ENCODE assay signal across 8 mouse cellular contexts in the genomic region with DNA sequence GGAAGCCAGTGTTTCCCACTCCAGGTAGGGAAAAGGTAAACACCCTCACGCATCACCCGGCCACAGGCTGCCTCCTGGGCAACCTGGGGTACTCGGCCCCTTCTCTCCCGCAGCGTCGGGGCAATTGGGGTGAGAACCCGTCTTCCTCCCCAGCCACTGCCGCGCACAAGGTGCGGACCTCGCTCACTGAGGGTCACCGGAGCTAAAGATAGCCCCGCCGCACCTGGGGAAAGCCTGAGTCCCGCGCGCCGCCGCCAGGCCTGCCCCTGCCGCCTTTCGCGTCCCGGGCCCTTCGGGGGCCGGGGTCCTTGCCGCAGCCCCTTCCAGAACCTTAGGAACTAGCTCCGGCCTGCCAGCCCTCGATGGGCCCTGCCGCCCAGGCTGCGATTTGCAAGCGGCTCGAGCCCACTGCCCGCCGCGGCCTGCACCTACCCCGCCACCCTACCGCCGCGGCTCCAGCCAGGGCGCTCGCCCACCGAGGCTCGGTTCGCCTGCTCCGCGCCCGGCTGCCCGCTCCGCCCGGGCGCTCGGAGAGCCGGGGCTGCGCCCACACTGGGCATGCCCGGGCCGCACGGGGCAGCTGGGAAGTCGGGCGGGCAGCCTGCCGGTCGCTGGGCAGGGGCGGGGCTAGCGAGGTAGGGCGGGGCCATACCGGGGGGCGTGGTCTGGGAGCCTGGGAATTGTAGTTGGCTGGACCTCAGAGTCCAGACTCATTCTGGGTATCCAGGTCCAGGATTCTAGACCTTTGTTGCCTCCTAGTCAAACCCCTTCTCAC. TPM values are rescaled to one million over a fixed set of nuclear protein-coding genes. Genes with fewer than 3 reads are reported as not detected.
DNase-seq lines count a peak whose midpoint lies in the region; ATAC-seq and TF ChIP-seq lines count a peak whose summit lies in the region.

A gene (minus strand): TSS at position 613 of the 775 bp plus-strand sequence.

- peak within 1 kb of the TSS; percentile 84 for H3K4me2 ChIP-seq in kidney, embryonic 14.5 days (replicated peaks; ENCODE audit: low read depth, low read length)
- peak within 1 kb of the TSS; percentile 54 for H3K4me2 ChIP-seq in limb, embryonic 14.5 days (replicated peaks; ENCODE audit: low read depth, low read length, severe bottlenecking)
- H3K4me2 ChIP-seq in midbrain, embryonic 16.5 days (ENCODE audit: low read length): peak within 1 kb of the TSS; percentile 88

- H3K27ac ChIP-seq in embryonic fibroblast, embryonic 13.5 days (ENCODE audit: insufficient read depth, low read length): peak within 1 kb of the TSS; percentile 56
- H3K27ac ChIP-seq in kidney, embryonic 14.5 days (ENCODE audit: low read depth, low read length): peak within 1 kb of the TSS; percentile 55; the same call in 1 of the 2 replicates
- peak within 1 kb of the TSS; percentile 59; the same call in 1 of the 2 replicates for H3K27ac ChIP-seq in limb, embryonic 14.5 days (replicated peaks; ENCODE audit: low read depth, low read length)
- H3K27ac ChIP-seq in midbrain, embryonic 16.5 days (ENCODE audit: low read length): peak within 1 kb of the TSS; percentile 68
- H3K27ac ChIP-seq in spleen, adult 2 months (ENCODE audit: insufficient read depth, low read length): no peak within 1 kb of the TSS

- H3K27me3 ChIP-seq in kidney, embryonic 14.5 days (ENCODE audit: control insufficient read depth, insufficient read depth, low read length): no peaks in the 10 kb centered on the region
- no peaks in the 10 kb centered on the region for H3K27me3 ChIP-seq in limb, embryonic 14.5 days (ENCODE audit: control insufficient read depth, insufficient read depth, low read length)
- no peaks in the 10 kb centered on the region for H3K27me3 ChIP-seq in midbrain, embryonic 16.5 days (ENCODE audit: control insufficient read depth, insufficient read depth, low read depth, low read length)
- peaks cover 3% of the 10 kb centered on the region; the same call in 1 of the 2 replicates for H3K27me3 ChIP-seq in spleen, adult 2 months (ENCODE audit: control insufficient read depth, insufficient read depth, low read length)

- peak within 1 kb of the TSS; percentile 94 for H3K4me3 ChIP-seq in embryonic fibroblast, embryonic 13.5 days (ENCODE audit: insufficient read depth, low read length)
- H3K4me3 ChIP-seq in kidney, embryonic 14.5 days (ENCODE audit: low read length): peak within 1 kb of the TSS; percentile 98
- peak within 1 kb of the TSS; percentile 81 for H3K4me3 ChIP-seq in limb, embryonic 14.5 days (replicated peaks; ENCODE audit: low read length)
- H3K4me3 ChIP-seq in midbrain, embryonic 16.5 days (ENCODE audit: low read depth, low read length): peak within 1 kb of the TSS; percentile 70
- H3K4me3 ChIP-seq in spleen, adult 2 months (ENCODE audit: extremely low read depth, insufficient read depth, insufficient read length): peak within 1 kb of the TSS; percentile 71

- no peak for TF ChIP-seq CTCF in embryonic fibroblast, embryonic 13.5 days (IDR thresholded peaks at IDR 0.05; ENCODE audit: borderline replicate concordance, insufficient read depth, low read length)
- TF ChIP-seq CTCF in spleen, adult 2 months (IDR thresholded peaks at IDR 0.05; ENCODE audit: extremely low read depth, insufficient read depth, insufficient read length, insufficient replicate concordance): no peak

- DNase-seq in A20 (ENCODE audit: low read depth, low spot score): peak; percentile 78
- peak; percentile 94 for DNase-seq in brain, adult 2 months (ENCODE audit: low read depth, low spot score)
- DNase-seq in heart, adult 9 months (ENCODE audit: low spot score in 2 of 2): peak; percentile 85 to 92
- DNase-seq in limb, embryonic 14.5 days (ENCODE audit: low spot score): peak; percentile 67
- peak; percentile 9 to 85 for DNase-seq in spleen, adult 2 months (ENCODE audit: low read depth in 1 of 2, low spot score in 2 of 2)

- H3K9me3 ChIP-seq in kidney, embryonic 14.5 days (ENCODE audit: control insufficient read depth, low read length): no peaks in the 10 kb centered on the region
- no peaks in the 10 kb centered on the region for H3K9me3 ChIP-seq in limb, embryonic 14.5 days (ENCODE audit: control insufficient read depth, low read length)
- no peaks in the 10 kb centered on the region for H3K9me3 ChIP-seq in midbrain, embryonic 16.5 days (replicated peaks; ENCODE audit: control insufficient read depth, low read length, poor library complexity, severe bottlenecking)

- peaks cover 5% of the 10 kb centered on the region; the same call in 1 of the 2 replicates for H3K36me3 ChIP-seq in kidney, embryonic 14.5 days (ENCODE audit: control insufficient read depth, insufficient read depth, low read length)
- H3K36me3 ChIP-seq in limb, embryonic 14.5 days (ENCODE audit: control insufficient read depth, insufficient read depth, low read length): peaks cover 9% of the 10 kb centered on the region; the same call in 1 of the 2 replicates
- H3K36me3 ChIP-seq in midbrain, embryonic 16.5 days (ENCODE audit: control insufficient read depth, insufficient read depth, low read length): no peaks in the 10 kb centered on the region
- H3K36me3 ChIP-seq in spleen, adult 2 months (ENCODE audit: control insufficient read depth, insufficient read depth, low read length): no peaks in the 10 kb centered on the region

- TF ChIP-seq POLR2A in embryonic fibroblast, embryonic 13.5 days (IDR thresholded peaks at IDR 0.05; ENCODE audit: low read depth, low read length): peak; percentile 76
- peak; percentile 59; the same call in 1 of the 2 replicates for TF ChIP-seq POLR2A in limb, embryonic 14.5 days (IDR thresholded peaks at IDR 0.05; ENCODE audit: borderline replicate concordance, extremely low read depth, insufficient read depth, insufficient read length)
- peak; percentile 27; the same call in 1 of the 2 replicates for TF ChIP-seq POLR2A in spleen, adult 2 months (IDR thresholded peaks at IDR 0.05; ENCODE audit: low read depth, low read length)

- peak within 1 kb of the TSS; percentile 98 for H3K9ac ChIP-seq in kidney, embryonic 14.5 days (ENCODE audit: low read depth, low read length)
- H3K9ac ChIP-seq in limb, embryonic 14.5 days (ENCODE audit: low read depth, low read length, severe bottlenecking): peak within 1 kb of the TSS; percentile 92
- peak within 1 kb of the TSS; percentile 88 for H3K9ac ChIP-seq in midbrain, embryonic 16.5 days (ENCODE audit: low read depth, low read length)

- peaks cover 7% of the 10 kb centered on the region for H3K4me1 ChIP-seq in embryonic fibroblast, embryonic 13.5 days (ENCODE audit: control insufficient read depth, insufficient read depth, low read length)
- H3K4me1 ChIP-seq in kidney, embryonic 14.5 days (ENCODE audit: control insufficient read depth, insufficient read depth, low read length): peaks cover 8% of the 10 kb centered on the region; the same call in 1 of the 2 replicates
- peaks cover 8% of the 10 kb centered on the region; the same call in 1 of the 2 replicates for H3K4me1 ChIP-seq in limb, embryonic 14.5 days (ENCODE audit: control insufficient read depth, insufficient read depth, low read length)
- H3K4me1 ChIP-seq in midbrain, embryonic 16.5 days (ENCODE audit: control insufficient read depth, insufficient read depth, low read length): peaks cover 29% of the 10 kb centered on the region
- H3K4me1 ChIP-seq in spleen, adult 2 months (ENCODE audit: control insufficient read depth, insufficient read depth, insufficient read length): no peaks in the 10 kb centered on the region

- under 1% methylated on average over 60 of the region's 66 CpGs for WGBS in kidney, embryonic 14.5 days
- 1% methylated on average over 46 of the region's 66 CpGs for whole genome bisulfite sequencing in limb, embryonic 14.5 days
- under 1% methylated on average over 63 of the region's 66 CpGs for WGBS in midbrain, embryonic 16.5 days
- WGBS in spleen, adult 2 months: 1% methylated on average over 65 of the region's 66 CpGs

- ATAC-seq in kidney, embryonic 14.5 days (ENCODE audit: low FRiP score, low TSS enrichment): peak; percentile 99
- peak; percentile 98 for ATAC-seq in limb, embryonic 14.5 days (ENCODE audit: low FRiP score, low read depth)
- ATAC-seq in midbrain, embryonic 16.5 days: peak; percentile 100

RNA-seq across cellular contexts. Expression of the gene that starts here (rescaled TPM):
- polyA plus RNA-seq in embryonic fibroblast, embryonic 13.5 days (2011; ENCODE audit: insufficient read length, low read depth, missing spikeins): 118 and 127 TPM in 2 replicates
- 49.2 and 72.4 TPM in 2 replicates for polyA plus RNA-seq in kidney, embryonic 14.5 days (2014; fragmentation: Nextera tagmentation; extraction: Ambion mirVana)
- polyA plus RNA-seq in limb, embryonic 14.5 days (2012; rRNA removed): 85.9 and 104 TPM in 2 replicates
- polyA plus RNA-seq in limb, embryonic 14.5 days (2014; fragmentation: Nextera tagmentation; extraction: Ambion mirVana): 57.9 and 58.1 TPM in 2 replicates
- 118 and 120 TPM in 2 replicates for polyA plus RNA-seq in midbrain, embryonic 16.5 days (2015; fragmentation: Nextera tagmentation; extraction: Ambion mirVana)
- polyA plus RNA-seq in spleen, adult 2 months (2012; rRNA removed): 20.2 and 29.8 TPM in 2 replicates
